Mouse (Mus musculus) stomach, postnatal 0 days (tissue): ENCODE measurements around the gene Dvl1.

Experiments used
- CTCF ChIP-seq: IDR thresholded peaks from 2 replicates; pipeline ENCODE4 v1.5.1; 2016; ENCODE audit warnings: antibody characterized with exemption, low read depth, mild to moderate bottlenecking, moderate library complexity
- EP300 ChIP-seq: optimal IDR thresholded peaks from 2 replicates; pipeline ENCODE3; 2016; ENCODE audit warnings: antibody characterized with exemption

DNA sequence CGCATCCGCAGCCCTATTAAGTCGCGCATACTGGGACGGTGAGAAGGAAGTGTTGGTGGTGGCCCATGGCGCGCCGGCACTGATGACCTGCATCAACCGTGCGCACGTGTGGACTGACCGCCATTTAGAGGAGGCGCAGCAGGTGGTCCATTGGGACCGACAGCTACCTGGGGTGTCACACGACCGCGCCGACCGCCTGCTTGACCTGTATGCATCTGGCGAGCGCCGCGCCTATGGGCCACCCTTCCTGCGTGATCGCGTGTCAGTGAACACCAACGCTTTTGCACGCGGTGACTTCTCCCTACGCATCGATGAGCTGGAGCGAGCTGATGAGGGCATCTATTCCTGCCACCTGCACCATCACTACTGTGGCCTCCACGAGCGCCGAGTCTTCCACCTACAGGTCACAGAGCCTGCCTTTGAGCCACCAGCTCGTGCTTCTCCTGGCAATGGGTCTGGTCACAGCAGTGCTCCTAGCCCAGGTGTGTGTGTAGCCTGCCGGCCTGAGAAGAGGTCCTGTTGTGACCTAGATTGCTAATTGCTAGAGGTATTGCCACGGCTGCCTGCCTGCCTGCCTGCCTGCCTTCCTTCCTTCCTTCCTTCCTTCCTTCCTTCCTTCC, 5.4 kb upstream of the Dvl1 start:
- TF ChIP-seq CTCF (no peak), EP300 (no peak)
